Comparison of ENCODE assay signal across 8 mouse cellular contexts in genomic region chr4:123216782-123217181, GRCm38 (mm10). TPM values are rescaled to one million over a fixed set of nuclear protein-coding genes. Genes with fewer than 3 reads are reported as not detected.
DNase-seq lines count a peak whose midpoint lies in the region; ATAC-seq and TF ChIP-seq lines count a peak whose summit lies in the region.

No protein-coding gene starts in this region.

- H3K9me3 ChIP-seq in forebrain, embryonic 10.5 days, result no peaks in the 10 kb centered on the region
- H3K9me3 ChIP-seq in forebrain, embryonic 16.5 days (ENCODE audit: control insufficient read depth, low read length), result no peaks in the 10 kb centered on the region
- H3K9me3 ChIP-seq in liver, embryonic 12.5 days (replicated peaks), result no peaks in the 10 kb centered on the region
- H3K9me3 ChIP-seq in embryonic facial prominence, embryonic 10.5 days, result no peaks in the 10 kb centered on the region
- H3K9me3 ChIP-seq in midbrain, postnatal 0 days (ENCODE audit: low read length), result no peaks in the 10 kb centered on the region

- POLR2A ChIA-PET in Patski (lab: Charles Lee), result no interaction called here

- in situ Hi-C loops in Patski (cut with MboI; ENCODE audit: low pct_unique_long_range_greater_than_20kb), result no loop called here

- no peak overlapping the region for H3K4me2 ChIP-seq in forebrain, embryonic 16.5 days (ENCODE audit: low read length)
- H3K4me2 ChIP-seq in liver, embryonic 12.5 days, result no peak overlapping the region
- no peak overlapping the region for H3K4me2 ChIP-seq in midbrain, postnatal 0 days (ENCODE audit: low read depth, low read length, poor library complexity, severe bottlenecking)

- no peak for TF ChIP-seq POLR2A in liver, adult 2 months (IDR thresholded peaks at IDR 0.05; ENCODE audit: extremely low read depth, insufficient read depth, low read length)

- no peak for ATAC-seq in forebrain, embryonic 16.5 days
- ATAC-seq in liver, embryonic 12.5 days, result no peak
- ATAC-seq in Patski, result no peak
- ATAC-seq in midbrain, postnatal 0 days (ENCODE audit: low FRiP score), result no peak

- H3K9ac ChIP-seq in forebrain, embryonic 16.5 days (replicated peaks; ENCODE audit: low read depth, low read length), result no peak overlapping the region
- no peak overlapping the region for H3K9ac ChIP-seq in liver, adult 2 months (ENCODE audit: low read depth, low read length)
- H3K9ac ChIP-seq in liver, embryonic 12.5 days, result no peak overlapping the region
- H3K9ac ChIP-seq in midbrain, postnatal 0 days (replicated peaks; ENCODE audit: low read length, poor library complexity, severe bottlenecking), result no peak overlapping the region

- 37% methylated on average over 1 of the region's 1 CpGs for WGBS in forebrain, embryonic 10.5 days
- WGBS in forebrain, embryonic 16.5 days, result 14% methylated on average over 1 of the region's 1 CpGs
- 13% methylated on average over 1 of the region's 1 CpGs for WGBS in liver, adult 2 months
- WGBS in liver, embryonic 12.5 days (ENCODE audit: insufficient replicate concordance), result 3% methylated on average over 1 of the region's 1 CpGs
- WGBS in embryonic facial prominence, embryonic 10.5 days, result 21% methylated on average over 1 of the region's 1 CpGs
- WGBS in midbrain, postnatal 0 days, result 36% methylated on average over 1 of the region's 1 CpGs

- H3K4me3 ChIP-seq in forebrain, embryonic 10.5 days, result no peak overlapping the region
- no peak overlapping the region for H3K4me3 ChIP-seq in forebrain, embryonic 16.5 days (replicated peaks; ENCODE audit: low read length)
- H3K4me3 ChIP-seq in liver, adult 2 months (ENCODE audit: insufficient read depth, low read depth, low read length), result no peak overlapping the region
- no peak overlapping the region for H3K4me3 ChIP-seq in liver, embryonic 12.5 days
- no peak overlapping the region for H3K4me3 ChIP-seq in embryonic facial prominence, embryonic 10.5 days
- H3K4me3 ChIP-seq in midbrain, postnatal 0 days (ENCODE audit: low read depth, low read length), result no peak overlapping the region

- H3K27ac ChIP-seq in forebrain, embryonic 10.5 days, result no peak overlapping the region
- no peak overlapping the region for H3K27ac ChIP-seq in forebrain, embryonic 16.5 days (ENCODE audit: low read length)
- H3K27ac ChIP-seq in liver, adult 2 months (replicated peaks; ENCODE audit: insufficient read depth, low read depth, low read length), result no peak overlapping the region
- no peak overlapping the region for H3K27ac ChIP-seq in liver, embryonic 12.5 days
- no peak overlapping the region for H3K27ac ChIP-seq in embryonic facial prominence, embryonic 10.5 days (replicated peaks)
- no peak overlapping the region for H3K27ac ChIP-seq in midbrain, postnatal 0 days (ENCODE audit: low read depth, low read length)

- CTCF ChIA-PET in Patski (lab: Charles Lee), result interaction anchor here (0.6 to 3.7 kb wide), 9 partner anchors 13 to 1372 kb away, joined by 3 to 10 read pairs (median 3); no protein-coding TSS in a partner anchor

- H3K79me2 ChIP-seq in liver, adult 2 months (ENCODE audit: control insufficient read depth, insufficient read depth, low read length), result no peaks in the 10 kb centered on the region

- no peaks in the 10 kb centered on the region for H3K36me3 ChIP-seq in forebrain, embryonic 10.5 days (replicated peaks)
- no peaks in the 10 kb centered on the region for H3K36me3 ChIP-seq in forebrain, embryonic 16.5 days (ENCODE audit: control insufficient read depth, insufficient read depth)
- no peaks in the 10 kb centered on the region for H3K36me3 ChIP-seq in liver, adult 2 months (ENCODE audit: control insufficient read depth, insufficient read depth, low read length)
- H3K36me3 ChIP-seq in liver, embryonic 12.5 days, result no peaks in the 10 kb centered on the region
- no peaks in the 10 kb centered on the region for H3K36me3 ChIP-seq in embryonic facial prominence, embryonic 10.5 days (replicated peaks)
- H3K36me3 ChIP-seq in midbrain, postnatal 0 days (ENCODE audit: insufficient read depth, low read length), result no peaks in the 10 kb centered on the region

- H3K27me3 ChIP-seq in forebrain, embryonic 10.5 days (ENCODE audit: poor library complexity, severe bottlenecking), result no peaks in the 10 kb centered on the region; the same call in 1 of the 2 replicates
- no peaks in the 10 kb centered on the region for H3K27me3 ChIP-seq in forebrain, embryonic 16.5 days (replicated peaks; ENCODE audit: control insufficient read depth, insufficient read depth, low read length)
- H3K27me3 ChIP-seq in liver, adult 2 months (ENCODE audit: control insufficient read depth, insufficient read depth, low read length), result no peaks in the 10 kb centered on the region
- H3K27me3 ChIP-seq in liver, embryonic 12.5 days (replicated peaks), result peaks cover 49% of the 10 kb centered on the region
- peaks cover 14% of the 10 kb centered on the region for H3K27me3 ChIP-seq in Patski
- peaks cover 19% of the 10 kb centered on the region for H3K27me3 ChIP-seq in embryonic facial prominence, embryonic 10.5 days (replicated peaks; ENCODE audit: low read depth, poor library complexity, severe bottlenecking)
- H3K27me3 ChIP-seq in midbrain, postnatal 0 days (ENCODE audit: insufficient read depth, low read length), result no peaks in the 10 kb centered on the region

- H3K4me1 ChIP-seq in forebrain, embryonic 10.5 days, result peaks cover 23% of the 10 kb centered on the region
- 0 out of 2 replicates have a peak, but pooled peaks cover 2% of the 10 kb centered on the region for H3K4me1 ChIP-seq in forebrain, embryonic 16.5 days (replicated peaks; ENCODE audit: control insufficient read depth, insufficient read depth, low read length)
- H3K4me1 ChIP-seq in liver, adult 2 months (ENCODE audit: control insufficient read depth, insufficient read depth, low read length), result no peaks in the 10 kb centered on the region
- H3K4me1 ChIP-seq in liver, embryonic 12.5 days, result no peaks in the 10 kb centered on the region
- H3K4me1 ChIP-seq in embryonic facial prominence, embryonic 10.5 days, result peaks cover 17% of the 10 kb centered on the region
- peaks cover 13% of the 10 kb centered on the region for H3K4me1 ChIP-seq in midbrain, postnatal 0 days (ENCODE audit: insufficient read depth, low read length)

- peak; percentile 82 for TF ChIP-seq CTCF in liver, adult 2 months (IDR thresholded peaks at IDR 0.05; ENCODE audit: low read depth, low read length)
- TF ChIP-seq CTCF in Patski (IDR thresholded peaks at IDR 0.05), result peak; percentile 59
- peak; percentile 81 for TF ChIP-seq CTCF in midbrain, postnatal 0 days (IDR thresholded peaks at IDR 0.05)

- DNase-seq in forebrain, embryonic 10.5 days (ENCODE audit: extremely low spot score, low spot score), result peak; percentile 44
- peak; percentile 24 for DNase-seq in liver, adult 2 months (ENCODE audit: extremely low read depth, low read depth, low spot score)
- DNase-seq in Patski (ENCODE audit: low read depth, low spot score), result no peak
- peak; percentile 66 for DNase-seq in embryonic facial prominence, embryonic 10.5 days (ENCODE audit: low spot score)
- peak; percentile 47 for DNase-seq in midbrain, postnatal 0 days (ENCODE audit: low spot score)
- DNase-seq in heart, adult 11 months, result no peak

RNA-seq across cellular contexts. Expression of gene Nt5c1a, which starts 15.5 kb away (rescaled TPM):
- polyA plus RNA-seq in forebrain, embryonic 10.5 days (2016; fragmentation: Nextera tagmentation; extraction: Ambion mirVana), result not detected in 2 replicates
- not detected in 2 replicates for polyA plus RNA-seq in forebrain, embryonic 16.5 days (2015; fragmentation: Nextera tagmentation; extraction: Ambion mirVana)
- total RNA-seq in liver, adult 2 months (2014; rRNA removed), result 0.20 TPM in 1 of 2 replicates, not detected in the other
- not detected in 2 replicates for polyA plus RNA-seq in liver, adult 2 months (2012; rRNA removed)
- not detected in 2 replicates for polyA plus RNA-seq in liver, embryonic 12.5 days (2016; fragmentation: Nextera tagmentation; extraction: Ambion mirVana)
- not detected for polyA plus RNA-seq in Patski (2021)
- polyA plus RNA-seq in embryonic facial prominence, embryonic 10.5 days (2016; fragmentation: Nextera tagmentation; extraction: Ambion mirVana), result not detected in 2 replicates
- 1.9 and 2.4 TPM in 2 replicates for total RNA-seq in midbrain, postnatal 0 days (2014; rRNA removed)
- polyA plus RNA-seq in midbrain, postnatal 0 days (2015; fragmentation: Nextera tagmentation; extraction: Ambion mirVana), result 0.33 and 0.45 TPM in 2 replicates

RNA-seq across cellular contexts. Expression of gene Heyl, which starts 16.6 kb away (rescaled TPM):
- polyA plus RNA-seq in forebrain, embryonic 10.5 days (2016; fragmentation: Nextera tagmentation; extraction: Ambion mirVana), result 6.6 and 6.7 TPM in 2 replicates
- polyA plus RNA-seq in forebrain, embryonic 16.5 days (2015; fragmentation: Nextera tagmentation; extraction: Ambion mirVana), result 4.5 and 5.3 TPM in 2 replicates
- total RNA-seq in liver, adult 2 months (2014; rRNA removed), result 0.28 and 0.60 TPM in 2 replicates
- 1.0 and 1.4 TPM in 2 replicates for polyA plus RNA-seq in liver, adult 2 months (2012; rRNA removed)
- 0.83 and 1.2 TPM in 2 replicates for polyA plus RNA-seq in liver, embryonic 12.5 days (2016; fragmentation: Nextera tagmentation; extraction: Ambion mirVana)
- polyA plus RNA-seq in Patski (2021), result not detected
- polyA plus RNA-seq in embryonic facial prominence, embryonic 10.5 days (2016; fragmentation: Nextera tagmentation; extraction: Ambion mirVana), result 13.4 and 13.5 TPM in 2 replicates
- total RNA-seq in midbrain, postnatal 0 days (2014; rRNA removed), result 2.9 and 5.0 TPM in 2 replicates
- 4.7 and 5.1 TPM in 2 replicates for polyA plus RNA-seq in midbrain, postnatal 0 days (2015; fragmentation: Nextera tagmentation; extraction: Ambion mirVana)

RNA-seq across cellular contexts. Expression of gene Hpcal4, which starts 33.8 kb away (rescaled TPM):
- 0.30 and 0.73 TPM in 2 replicates for polyA plus RNA-seq in forebrain, embryonic 10.5 days (2016; fragmentation: Nextera tagmentation; extraction: Ambion mirVana)
- 30.6 and 55.7 TPM in 2 replicates for polyA plus RNA-seq in forebrain, embryonic 16.5 days (2015; fragmentation: Nextera tagmentation; extraction: Ambion mirVana)
- total RNA-seq in liver, adult 2 months (2014; rRNA removed), result 0.20 TPM in 1 of 2 replicates, not detected in the other
- not detected in 2 replicates for polyA plus RNA-seq in liver, adult 2 months (2012; rRNA removed)
- 0.10 TPM in 1 of 2 replicates, not detected in the other for polyA plus RNA-seq in liver, embryonic 12.5 days (2016; fragmentation: Nextera tagmentation; extraction: Ambion mirVana)
- not detected for polyA plus RNA-seq in Patski (2021)
- 0.60 and 0.95 TPM in 2 replicates for polyA plus RNA-seq in embryonic facial prominence, embryonic 10.5 days (2016; fragmentation: Nextera tagmentation; extraction: Ambion mirVana)
- 53.7 and 64.5 TPM in 2 replicates for total RNA-seq in midbrain, postnatal 0 days (2014; rRNA removed)
- polyA plus RNA-seq in midbrain, postnatal 0 days (2015; fragmentation: Nextera tagmentation; extraction: Ambion mirVana), result 63.4 and 67.6 TPM in 2 replicates

RNA-seq across cellular contexts. Expression of gene Pabpc4, which starts 45.4 kb away (rescaled TPM):
- 55.4 and 57.9 TPM in 2 replicates for polyA plus RNA-seq in forebrain, embryonic 10.5 days (2016; fragmentation: Nextera tagmentation; extraction: Ambion mirVana)
- 28.5 and 34.5 TPM in 2 replicates for polyA plus RNA-seq in forebrain, embryonic 16.5 days (2015; fragmentation: Nextera tagmentation; extraction: Ambion mirVana)
- total RNA-seq in liver, adult 2 months (2014; rRNA removed), result 25.3 and 41.9 TPM in 2 replicates
- 40.8 and 54.4 TPM in 2 replicates for polyA plus RNA-seq in liver, adult 2 months (2012; rRNA removed)
- 110 and 112 TPM in 2 replicates for polyA plus RNA-seq in liver, embryonic 12.5 days (2016; fragmentation: Nextera tagmentation; extraction: Ambion mirVana)
- polyA plus RNA-seq in Patski (2021), result 59.9 TPM
- 54.9 and 59.4 TPM in 2 replicates for polyA plus RNA-seq in embryonic facial prominence, embryonic 10.5 days (2016; fragmentation: Nextera tagmentation; extraction: Ambion mirVana)
- 85.4 and 88.6 TPM in 2 replicates for total RNA-seq in midbrain, postnatal 0 days (2014; rRNA removed)
- 23.5 and 25.0 TPM in 2 replicates for polyA plus RNA-seq in midbrain, postnatal 0 days (2015; fragmentation: Nextera tagmentation; extraction: Ambion mirVana)

Comparison
In these comparisons a context has a peak if more than half of its experiments do, and no peak if none do; other contexts are left out.
1. RNA of gene Hpcal4, which starts 33.8 kb away (polyA plus RNA-seq): 63.4 to 67.6 TPM in midbrain, postnatal 0 days and 30.6 to 55.7 TPM in forebrain, embryonic 16.5 days; 0.60 to 0.95 TPM in embryonic facial prominence, embryonic 10.5 days, 0.30 to 0.73 TPM in forebrain, embryonic 10.5 days, 0.10 TPM in liver, embryonic 12.5 days, not detected in liver, adult 2 months and not detected in Patski (single experiment); every median in the first group is over 10 times any median in the second.
2. DNase-seq: peak in forebrain, embryonic 10.5 days (single experiment), liver, adult 2 months (single experiment), embryonic facial prominence, embryonic 10.5 days (single experiment) and midbrain, postnatal 0 days (single experiment); none in Patski (single experiment) and heart, adult 11 months (single experiment).
3. Peak in every context shown above with its lines, with median percentiles within 50 percentile points of each other: CTCF ChIP-seq.